Mouse (Mus musculus): Measurements from ENCODE around the gene Gys1. TPM values are rescaled to one million over a fixed set of nuclear protein-coding genes. Genes with fewer than 3 reads are reported as not detected.

Gys1 gene
- total and polyA plus RNA-seq, 3 experiments = 22.1 to 44.8 (median 36.7) TPM

- TF ChIP-seq TAL1 (conservative IDR thresholded peaks at IDR 0.05; ENCODE audit: low read depth, low read length) (no peak), GATA2 (IDR thresholded peaks at IDR 0.05; ENCODE audit: borderline replicate concordance, low read depth, low read length) (no peak), GATA1 (IDR thresholded peaks at IDR 0.05; ENCODE audit: borderline replicate concordance, low read length) (no peak), POLR2AphosphoS5 (IDR thresholded peaks at IDR 0.05; ENCODE audit: insufficient replicate concordance, low read depth, low read length) (no peak), CTCF (IDR thresholded peaks at IDR 0.05; ENCODE audit: low read depth, low read length) (no peak)
- no peak for DNase-seq (ENCODE audit: low spot score)
- H3K36me3 ChIP-seq (replicated peaks) = peaks cover 6% of the 10 kb centered on the region
- H3K9me3 ChIP-seq (replicated peaks) = no peaks in the 10 kb centered on the region
- no peak for ATAC-seq (ENCODE audit: extremely low read depth, insufficient number of reproducible peaks, low FRiP score, poor library complexity, severe bottlenecking)
- no peak overlapping the region; the same call in 1 of the 2 replicates for H3K4me3 ChIP-seq (ENCODE audit: low read depth, low read length)
- H3K4me1 ChIP-seq (ENCODE audit: insufficient read depth, low read depth, low read length) = peaks cover 40% of the 10 kb centered on the region
- H3K27me3 ChIP-seq (ENCODE audit: insufficient read depth, low read length) = peaks cover 83% of the 10 kb centered on the region
These were observed 19.9 kb upstream of the Gys1 start for GRCm38 (mm10) chr7:45414740-45415224.

GRCm38 (mm10) chr7:45415636-45416035, 19.0 kb upstream of the Gys1 start:
- Histone ChIP-seq H3K36me3 (replicated peaks) (peaks cover 14% of the 10 kb centered on the region), H3K4me3 (ENCODE audit: low read depth, low read length) (peak overlapping the region; percentile 60; the same call in 1 of the 2 replicates), H3K27me3 (ENCODE audit: insufficient read depth, low read length) (peaks cover 75% of the 10 kb centered on the region), H3K4me1 (ENCODE audit: insufficient read depth, low read depth, low read length) (peaks cover 43% of the 10 kb centered on the region), H3K9me3 (replicated peaks) (no peaks in the 10 kb centered on the region)
- DNase-seq (ENCODE audit: low spot score) (no peak), ATAC-seq (ENCODE audit: extremely low read depth, insufficient number of reproducible peaks, low FRiP score, poor library complexity, severe bottlenecking) (no peak)
- no peak for TF ChIP-seq GATA1 (IDR thresholded peaks at IDR 0.05; ENCODE audit: borderline replicate concordance, low read length)
- no peak for TF ChIP-seq TAL1 (conservative IDR thresholded peaks at IDR 0.05; ENCODE audit: low read depth, low read length)
- no peak for TF ChIP-seq POLR2AphosphoS5 (IDR thresholded peaks at IDR 0.05; ENCODE audit: insufficient replicate concordance, low read depth, low read length)
- TF ChIP-seq CTCF (IDR thresholded peaks at IDR 0.05; ENCODE audit: low read depth, low read length) = no peak
- TF ChIP-seq GATA2 (IDR thresholded peaks at IDR 0.05; ENCODE audit: borderline replicate concordance, low read depth, low read length) = no peak

- H3K27me3 ChIP-seq (ENCODE audit: insufficient read depth, low read length) = peaks cover 55% of the 10 kb centered on the region
- no peak for ATAC-seq (ENCODE audit: extremely low read depth, insufficient number of reproducible peaks, low FRiP score, poor library complexity, severe bottlenecking)
- no peaks in the 10 kb centered on the region for H3K9me3 ChIP-seq (replicated peaks)
- H3K36me3 ChIP-seq (replicated peaks) = peaks cover 38% of the 10 kb centered on the region
- H3K4me1 ChIP-seq (ENCODE audit: insufficient read depth, low read depth, low read length) = peaks cover 47% of the 10 kb centered on the region
- no peak overlapping the region for H3K4me3 ChIP-seq (ENCODE audit: low read depth, low read length)
- DNase-seq (ENCODE audit: low spot score) = no peak
- TF ChIP-seq POLR2AphosphoS5 (IDR thresholded peaks at IDR 0.05; ENCODE audit: insufficient replicate concordance, low read depth, low read length) (no peak), TAL1 (conservative IDR thresholded peaks at IDR 0.05; ENCODE audit: low read depth, low read length) (no peak), CTCF (IDR thresholded peaks at IDR 0.05; ENCODE audit: low read depth, low read length) (no peak), GATA2 (IDR thresholded peaks at IDR 0.05; ENCODE audit: borderline replicate concordance, low read depth, low read length) (no peak), GATA1 (IDR thresholded peaks at IDR 0.05; ENCODE audit: borderline replicate concordance, low read length) (no peak)
These were observed 16.6 kb upstream of the Gys1 start for GRCm38 (mm10) chr7:45417962-45418492.

- H3K9me3 ChIP-seq (replicated peaks) = no peaks in the 10 kb centered on the region
- peaks cover 35% of the 10 kb centered on the region for H3K27me3 ChIP-seq (ENCODE audit: insufficient read depth, low read length)
- peaks cover 58% of the 10 kb centered on the region for H3K36me3 ChIP-seq (replicated peaks)
- H3K4me3 ChIP-seq (ENCODE audit: low read depth, low read length) = no peak overlapping the region
- H3K4me1 ChIP-seq (ENCODE audit: insufficient read depth, low read depth, low read length) = peaks cover 44% of the 10 kb centered on the region
- ATAC-seq (ENCODE audit: extremely low read depth, insufficient number of reproducible peaks, low FRiP score, poor library complexity, severe bottlenecking) (no peak), DNase-seq (ENCODE audit: low spot score) (no peak)
- TF ChIP-seq TAL1 (conservative IDR thresholded peaks at IDR 0.05; ENCODE audit: low read depth, low read length) = no peak
- no peak for TF ChIP-seq GATA2 (IDR thresholded peaks at IDR 0.05; ENCODE audit: borderline replicate concordance, low read depth, low read length)
- peak; percentile 23; the same call in 1 of the 2 replicates for TF ChIP-seq POLR2AphosphoS5 (IDR thresholded peaks at IDR 0.05; ENCODE audit: insufficient replicate concordance, low read depth, low read length)
These were observed 14.6 kb upstream of the Gys1 start for GRCm38 (mm10) chr7:45419859-45420614.

GRCm38 (mm10) chr7:45420615-45420919, 14.1 kb upstream of the Gys1 start, which contains the start of gene Lhb:
Gene Lhb, plus strand, starts transcription at chr7:45420820.
- peaks cover 40% of the 10 kb centered on the region for H3K4me1 ChIP-seq (ENCODE audit: insufficient read depth, low read depth, low read length)
- H3K9me3 ChIP-seq (replicated peaks) = no peaks in the 10 kb centered on the region
- H3K36me3 ChIP-seq (replicated peaks) = peaks cover 63% of the 10 kb centered on the region
- no peak within 1 kb of the TSS for H3K4me3 ChIP-seq (ENCODE audit: low read depth, low read length)
- no peak for DNase-seq (ENCODE audit: low spot score)
- peaks cover 29% of the 10 kb centered on the region for H3K27me3 ChIP-seq (ENCODE audit: insufficient read depth, low read length)
- TF ChIP-seq GATA1 (IDR thresholded peaks at IDR 0.05; ENCODE audit: borderline replicate concordance, low read length) = no peak
- no peak for TF ChIP-seq GATA2 (IDR thresholded peaks at IDR 0.05; ENCODE audit: borderline replicate concordance, low read depth, low read length)
- TF ChIP-seq POLR2AphosphoS5 (IDR thresholded peaks at IDR 0.05; ENCODE audit: insufficient replicate concordance, low read depth, low read length) = no peak
- no peak for TF ChIP-seq CTCF (IDR thresholded peaks at IDR 0.05; ENCODE audit: low read depth, low read length)
- TF ChIP-seq TAL1 (conservative IDR thresholded peaks at IDR 0.05; ENCODE audit: low read depth, low read length) = no peak
- ATAC-seq (ENCODE audit: extremely low read depth, insufficient number of reproducible peaks, low FRiP score, poor library complexity, severe bottlenecking) = no peak

GRCm38 (mm10) chr7:45421194-45421593, 13.4 kb upstream of the Gys1 start:
- no peak for ATAC-seq (ENCODE audit: extremely low read depth, insufficient number of reproducible peaks, low FRiP score, poor library complexity, severe bottlenecking)
- no peak for TF ChIP-seq TAL1 (conservative IDR thresholded peaks at IDR 0.05; ENCODE audit: low read depth, low read length)
- TF ChIP-seq CTCF (IDR thresholded peaks at IDR 0.05; ENCODE audit: low read depth, low read length) = no peak
- no peak for TF ChIP-seq GATA2 (IDR thresholded peaks at IDR 0.05; ENCODE audit: borderline replicate concordance, low read depth, low read length)
- TF ChIP-seq POLR2AphosphoS5 (IDR thresholded peaks at IDR 0.05; ENCODE audit: insufficient replicate concordance, low read depth, low read length) = no peak
- TF ChIP-seq GATA1 (IDR thresholded peaks at IDR 0.05; ENCODE audit: borderline replicate concordance, low read length) = no peak
- Histone ChIP-seq H3K4me3 (ENCODE audit: low read depth, low read length) (no peak overlapping the region), H3K27me3 (ENCODE audit: insufficient read depth, low read length) (peaks cover 23% of the 10 kb centered on the region), H3K9me3 (replicated peaks) (no peaks in the 10 kb centered on the region), H3K36me3 (replicated peaks) (peaks cover 69% of the 10 kb centered on the region), H3K4me1 (ENCODE audit: insufficient read depth, low read depth, low read length) (peaks cover 36% of the 10 kb centered on the region)
- no peak for DNase-seq (ENCODE audit: low spot score)
